Mouse (Mus musculus) megakaryocyte, embryonic 14.5 days (primary cell): ENCODE data around the gene Gipc2. TPM values are rescaled to one million over a fixed set of nuclear protein-coding genes. Genes with fewer than 3 reads are reported as not detected.

ENCODE experiments used
- H3K27me3 ChIP-seq: replicated peaks from 2 replicates; pipeline ENCODE3; 2012; ENCODE audit warnings: inconsistent platforms
- H3K36me3 ChIP-seq: replicated peaks from 2 replicates; pipeline ENCODE3; 2012; ENCODE audit warnings: low read length, inconsistent platforms, mixed read lengths
- H3K4me1 ChIP-seq: 2 replicates; pipeline ENCODE4 v1.6.1; 2012; ENCODE audit warnings: inconsistent platforms
- H3K4me3 ChIP-seq: replicated peaks from 2 replicates; pipeline ENCODE3; 2012; ENCODE audit warnings: moderate library complexity, mild to moderate bottlenecking, inconsistent platforms
- H3K9me3 ChIP-seq: 2 replicates; pipeline ENCODE4 v1.6.1; 2012; ENCODE audit warnings: inconsistent platforms
- FLI1 ChIP-seq: IDR thresholded peaks from 2 replicates; pipeline ENCODE4 v1.6.1; 2012; ENCODE audit warnings: low read length, inconsistent platforms, mixed read lengths
- GATA1 ChIP-seq: IDR thresholded peaks from 3 replicates; pipeline ENCODE4 v1.6.1; 2012; ENCODE audit warnings: mixed read lengths, low read length, inconsistent platforms, borderline replicate concordance
- polyA plus RNA-seq: library from polyadenylated mRNA; stranded (reverse); fragments of >175 nt; gene quantifications from 2 replicates; pipeline ENCODE4 v1.2.3, GENCODE M21; 2012; ENCODE audit warnings: low replicate concordance; ENCODE audit not compliant: insufficient read depth

Gene Gipc2
- polyA plus RNA-seq, 1 experiment = 2.4 TPM

GRCm38 (mm10) chr3:152170407-152170806 lies 4.4 kb upstream of the Gipc2 start:
- Histone ChIP-seq H3K27me3 (peaks cover 12% of the 10 kb centered on the region), H3K4me1 (peaks cover 92% of the 10 kb centered on the region), H3K9me3 (peaks cover 4% of the 10 kb centered on the region; the same call in 1 of the 2 replicates), H3K4me3 (no peak overlapping the region), H3K36me3 (peaks cover 7% of the 10 kb centered on the region)
- TF ChIP-seq GATA1 (no peak), FLI1 (no peak)

GRCm38 (mm10) chr3:152168007-152168406 lies 2.0 kb upstream of the Gipc2 start:
- Histone ChIP-seq H3K27me3 (peaks cover 17% of the 10 kb centered on the region), H3K4me1 (peaks cover 77% of the 10 kb centered on the region), H3K36me3 (peaks cover 7% of the 10 kb centered on the region), H3K9me3 (peaks cover 4% of the 10 kb centered on the region; the same call in 1 of the 2 replicates), H3K4me3 (no peak overlapping the region)
- TF ChIP-seq GATA1 (no peak), FLI1 (no peak)

- peaks cover 10% of the 10 kb centered on the region for H3K36me3 ChIP-seq
- no peak for TF ChIP-seq FLI1
- TF ChIP-seq GATA1 = no peak
- H3K4me3 ChIP-seq = peak overlapping the region; percentile 46
- H3K4me1 ChIP-seq = peaks cover 74% of the 10 kb centered on the region
- peaks cover 11% of the 10 kb centered on the region for H3K9me3 ChIP-seq
- peaks cover 17% of the 10 kb centered on the region for H3K27me3 ChIP-seq
These were observed 845 bp upstream of the Gipc2 start for GRCm38 (mm10) chr3:152166699-152167451.

GRCm38 (mm10) chr3:152165351-152166098 lies 505 bp downstream of the Gipc2 start:
- Histone ChIP-seq H3K4me3 (peak overlapping the region; percentile 93), H3K36me3 (peaks cover 10% of the 10 kb centered on the region), H3K4me1 (peaks cover 71% of the 10 kb centered on the region), H3K9me3 (peaks cover 11% of the 10 kb centered on the region), H3K27me3 (peaks cover 17% of the 10 kb centered on the region)
- TF ChIP-seq FLI1 (no peak), GATA1 (no peak)

GRCm38 (mm10) chr3:152165014-152165350 lies 1.0 kb downstream of the Gipc2 start:
- Histone ChIP-seq H3K9me3 (peaks cover 11% of the 10 kb centered on the region), H3K4me3 (peak overlapping the region; percentile 93), H3K4me1 (peaks cover 71% of the 10 kb centered on the region), H3K36me3 (peaks cover 10% of the 10 kb centered on the region), H3K27me3 (peaks cover 17% of the 10 kb centered on the region)
- TF ChIP-seq GATA1 (no peak), FLI1 (no peak)

- TF ChIP-seq GATA1 (no peak), FLI1 (no peak)
- peaks cover 6% of the 10 kb centered on the region for H3K9me3 ChIP-seq
- peaks cover 70% of the 10 kb centered on the region for H3K4me1 ChIP-seq
- no peak overlapping the region for H3K4me3 ChIP-seq
- H3K27me3 ChIP-seq = peaks cover 17% of the 10 kb centered on the region
- H3K36me3 ChIP-seq = peaks cover 3% of the 10 kb centered on the region
These were observed 2.7 kb downstream of the Gipc2 start for GRCm38 (mm10) chr3:152163320-152163719.

- Histone ChIP-seq H3K9me3 (peaks cover 6% of the 10 kb centered on the region), H3K4me3 (no peak overlapping the region), H3K4me1 (peaks cover 61% of the 10 kb centered on the region), H3K36me3 (peaks cover 3% of the 10 kb centered on the region), H3K27me3 (peaks cover 7% of the 10 kb centered on the region)
- TF ChIP-seq GATA1 (no peak), FLI1 (no peak)
These were observed 5.4 kb downstream of the Gipc2 start for GRCm38 (mm10) chr3:152160607-152161006.

- H3K27me3 ChIP-seq = no peaks in the 10 kb centered on the region
- no peak for TF ChIP-seq FLI1
- no peak for TF ChIP-seq GATA1
- H3K4me1 ChIP-seq = peaks cover 64% of the 10 kb centered on the region
- H3K36me3 ChIP-seq = peaks cover 3% of the 10 kb centered on the region
- H3K9me3 ChIP-seq = peaks cover 6% of the 10 kb centered on the region
- H3K4me3 ChIP-seq = no peak overlapping the region
These were observed 6.7 kb downstream of the Gipc2 start for GRCm38 (mm10) chr3:152159321-152159720.

- peaks cover 6% of the 10 kb centered on the region for H3K9me3 ChIP-seq
- no peak for TF ChIP-seq FLI1
- peaks cover 71% of the 10 kb centered on the region for H3K4me1 ChIP-seq
- no peaks in the 10 kb centered on the region for H3K27me3 ChIP-seq
- H3K36me3 ChIP-seq = peaks cover 3% of the 10 kb centered on the region
- H3K4me3 ChIP-seq = no peak overlapping the region
These were observed 7.4 kb downstream of the Gipc2 start for GRCm38 (mm10) chr3:152158344-152159291.
